Mouse (Mus musculus): ENCODE data around the gene Trnt1. TPM values are rescaled to one million over a fixed set of nuclear protein-coding genes. Genes with fewer than 3 reads are reported as not detected.

Trnt1 gene
- total and polyA plus RNA-seq, 2 experiments from 2014 or later, result 27.8 to 56.7 TPM

DNA sequence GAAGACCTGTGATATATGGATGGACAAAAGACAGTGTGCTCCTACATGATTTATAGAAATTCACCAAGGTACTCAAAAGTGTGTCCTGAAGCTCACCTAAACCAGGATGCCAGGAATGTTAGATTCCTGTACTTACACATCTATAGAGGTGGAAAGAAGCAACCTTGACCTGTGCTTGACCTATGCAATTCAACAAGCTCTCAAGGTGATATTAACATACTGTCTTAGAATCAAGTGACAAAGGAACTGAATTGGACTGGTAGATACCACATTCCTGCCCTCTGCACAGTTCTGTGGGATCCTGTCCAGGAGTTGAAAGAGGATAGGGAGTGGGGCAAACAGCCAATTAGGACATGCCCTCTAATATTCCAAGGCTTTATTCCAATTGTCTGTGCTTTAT lies 51.6 kb downstream of the Trnt1 start:
- no peak overlapping the region for H3K9ac ChIP-seq (replicated peaks; ENCODE audit: low read length)
- no peak overlapping the region for H3K27ac ChIP-seq
- TF ChIP-seq CTCF (IDR thresholded peaks at IDR 0.05; ENCODE audit: low read depth), result no peak
- H3K4me3 ChIP-seq (ENCODE audit: low read length), result no peak overlapping the region
- no peak for ATAC-seq
- no peaks in the 10 kb centered on the region for H3K27me3 ChIP-seq (ENCODE audit: insufficient read depth, low read length)
- no peaks in the 10 kb centered on the region for H3K36me3 ChIP-seq (ENCODE audit: insufficient read depth, low read length)
- DNase-seq (ENCODE audit: low spot score), result no peak
- no peaks in the 10 kb centered on the region for H3K4me1 ChIP-seq (ENCODE audit: insufficient read depth, low read length)
- no peaks in the 10 kb centered on the region for H3K9me3 ChIP-seq (ENCODE audit: low read length)
- no peak overlapping the region for H3K4me2 ChIP-seq (ENCODE audit: low read depth, low read length)

DNA sequence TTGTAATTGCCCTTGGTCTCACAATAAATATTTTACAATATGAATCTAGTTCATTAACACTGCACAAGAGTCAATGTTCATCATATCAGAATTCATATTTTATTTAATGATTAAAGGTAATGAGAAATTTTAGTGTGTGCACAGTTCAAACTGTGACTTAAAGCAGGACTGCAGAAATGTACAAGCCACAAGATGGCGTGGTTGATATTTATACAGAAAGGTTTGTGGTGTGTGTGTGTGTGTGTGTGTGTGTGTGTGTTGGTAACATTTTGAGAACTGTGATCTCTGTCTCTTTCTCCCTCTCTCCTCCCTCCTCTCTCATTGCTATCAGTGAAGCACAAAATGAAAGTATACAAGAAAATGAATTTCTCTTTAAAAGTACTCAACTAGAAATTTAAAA lies 53.4 kb downstream of the Trnt1 start:
- Histone ChIP-seq H3K4me3 (ENCODE audit: low read length) (no peak overlapping the region), H3K27me3 (ENCODE audit: insufficient read depth, low read length) (no peaks in the 10 kb centered on the region), H3K4me1 (ENCODE audit: insufficient read depth, low read length) (no peaks in the 10 kb centered on the region), H3K9me3 (ENCODE audit: low read length) (no peaks in the 10 kb centered on the region), H3K36me3 (ENCODE audit: insufficient read depth, low read length) (no peaks in the 10 kb centered on the region), H3K4me2 (ENCODE audit: low read depth, low read length) (no peak overlapping the region), H3K9ac (replicated peaks; ENCODE audit: low read length) (no peak overlapping the region), H3K27ac (no peak overlapping the region)
- peak; percentile 88 for DNase-seq (ENCODE audit: low spot score)
- ATAC-seq, result 0 out of 2 replicates have a peak, but pooled peaks have one; percentile 40
- TF ChIP-seq CTCF (IDR thresholded peaks at IDR 0.05; ENCODE audit: low read depth), result peak; percentile 81
- 36% methylated on average over 1 of the region's 1 CpGs for WGBS

Other genes with a start within 250 kb of the Trnt1 start
- gene Il5ra, start 20.1 kb upstream of the Trnt1 start, total RNA-seq (2014; rRNA removed), result not detected in 2 replicates
- not detected in 2 replicates for gene Il5ra, start 20.1 kb upstream of the Trnt1 start, polyA plus RNA-seq (2015; fragmentation: Nextera tagmentation; extraction: Ambion mirVana)
- gene Crbn, start 31.0 kb downstream of the Trnt1 start, total RNA-seq (2014; rRNA removed), result 41.5 and 48.8 TPM in 2 replicates
- 53.1 and 55.5 TPM in 2 replicates for gene Crbn, start 31.0 kb downstream of the Trnt1 start, polyA plus RNA-seq (2015; fragmentation: Nextera tagmentation; extraction: Ambion mirVana)